ENCODE assay signal across 23 mouse cellular contexts in the genomic region with DNA sequence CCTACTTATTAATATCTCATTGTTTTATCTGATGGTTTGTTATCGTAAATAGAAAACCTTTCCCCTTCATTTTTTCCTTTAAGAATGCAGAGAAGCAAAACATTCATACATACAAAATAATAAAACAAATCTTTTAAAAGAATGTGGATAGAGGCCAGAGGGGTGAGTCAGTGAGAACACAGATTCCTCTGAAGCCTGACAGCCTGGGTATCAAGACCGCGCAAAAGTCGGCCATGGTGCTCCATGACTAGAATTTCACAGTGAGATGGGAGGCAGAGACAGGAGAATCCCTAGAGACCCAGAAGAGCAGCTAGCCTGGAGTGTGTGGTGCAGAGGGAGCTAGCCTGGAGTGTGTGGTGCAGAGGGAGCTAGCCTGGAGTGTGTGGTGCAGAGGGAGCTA.
"Had no signal": no experiment of that assay in that cellular context is flagged by ENCODE, and none has a peak within 500 bp of the region (broad histone marks: within the 10 kb centered on the region; RNA-seq: fewer than 3 reads in every experiment).

No protein-coding gene starts in this region.

- H3K9ac ChIP-seq: limb, embryonic 12.5 days; limb, embryonic 15.5 days; liver, embryonic 14.5 days; liver, postnatal 0 days; lung, embryonic 14.5 days; midbrain, embryonic 13.5 days; neural tube, embryonic 13.5 days; stomach, embryonic 15.5 days had no signal

- ATAC-seq: liver, postnatal 0 days; lung, postnatal 0 days; midbrain, embryonic 13.5 days; midbrain, embryonic 16.5 days had no signal

- H3K36me3 ChIP-seq: limb, embryonic 12.5 days; limb, embryonic 15.5 days; midbrain, embryonic 13.5 days; neural tube, embryonic 13.5 days; stomach, embryonic 15.5 days had no signal

- H3K27ac ChIP-seq: kidney, postnatal 0 days; layer of hippocampus, adult 2 months; left cerebral cortex, adult 2 months; limb, embryonic 12.5 days; limb, embryonic 15.5 days; liver, embryonic 14.5 days; macrophage; midbrain, embryonic 13.5 days; neural tube, embryonic 13.5 days; stomach, embryonic 15.5 days had no signal

- DNase-seq: kidney, postnatal 25 days; layer of hippocampus, postnatal 36 days; left cerebral cortex, postnatal 4 days; liver, postnatal 0 days; lung, embryonic 14.5 days; retina, postnatal 1 day; right cerebral cortex, postnatal 25 days; spleen, adult 18-20 months; thymus, postnatal 25 days had no signal

- H3K4me3 ChIP-seq: layer of hippocampus, adult 2 months; left cerebral cortex, adult 2 months; limb, embryonic 12.5 days; limb, embryonic 15.5 days; midbrain, embryonic 13.5 days; myocyte; neural tube, embryonic 13.5 days; stomach, embryonic 15.5 days had no signal

- H3K4me2 ChIP-seq: limb, embryonic 12.5 days; limb, embryonic 15.5 days; liver, embryonic 11.5 days; lung, embryonic 14.5 days; midbrain, embryonic 13.5 days; neural tube, embryonic 13.5 days; stomach, embryonic 15.5 days had no signal

- H3K4me1 ChIP-seq: limb, embryonic 15.5 days; neural tube, embryonic 13.5 days; stomach, embryonic 15.5 days had no signal

- H3K9me3 ChIP-seq: limb, embryonic 12.5 days; limb, embryonic 15.5 days; midbrain, embryonic 13.5 days; neural tube, embryonic 13.5 days; stomach, embryonic 15.5 days had no signal

- H3K27me3 ChIP-seq: limb, embryonic 12.5 days; limb, embryonic 15.5 days; midbrain, embryonic 13.5 days; neural tube, embryonic 13.5 days; stomach, embryonic 15.5 days had no signal
